Mouse (Mus musculus): ENCODE results near the gene Hmga1.

- TF ChIP-seq GATA1 (IDR thresholded peaks at IDR 0.05; ENCODE audit: borderline replicate concordance, low read length) (no peak), CTCF (IDR thresholded peaks at IDR 0.05; ENCODE audit: low read depth, low read length) (no peak)
Observed at GRCm38 (mm10) chr17:27576056-27576455, 19.8 kb downstream of the Hmga1 start.
